In genomic region chr1:159999232-159999631, GRCm38 (mm10) we compare ENCODE assay signal across 14 mouse cellular contexts.
"Had no signal": no experiment of that assay in that cellular context is flagged by ENCODE, and none has a peak within 500 bp of the region (broad histone marks: within the 10 kb centered on the region; RNA-seq: fewer than 3 reads in every experiment).

No protein-coding gene starts in this region.

- H3K4me2 ChIP-seq: limb, embryonic 15.5 days; liver, embryonic 12.5 days; lung, embryonic 14.5 days; midbrain, embryonic 11.5 days; neural tube, embryonic 15.5 days had no signal

- H3K36me3 ChIP-seq: limb, embryonic 15.5 days; liver, embryonic 12.5 days; neural tube, embryonic 15.5 days had no signal

- DNase-seq: kidney, adult 18-20 months; kidney, postnatal 10 days; kidney, postnatal 4 days; lung, embryonic 14.5 days; lung, postnatal 14 days; thymus, adult 2 months; thymus, postnatal 25 days had no signal

- H3K27me3 ChIP-seq: limb, embryonic 15.5 days; liver, embryonic 12.5 days; megakaryocyte, embryonic 14.5 days; neural tube, embryonic 15.5 days had no signal

- H3K4me3 ChIP-seq: layer of hippocampus, adult 2 months; limb, embryonic 15.5 days; liver, embryonic 12.5 days; megakaryocyte, embryonic 14.5 days; neural tube, embryonic 15.5 days had no signal

- ATAC-seq: liver, embryonic 12.5 days had no signal

- H3K9me3 ChIP-seq: limb, embryonic 15.5 days; liver, embryonic 12.5 days; megakaryocyte, embryonic 14.5 days; neural tube, embryonic 15.5 days had no signal

- H3K27ac ChIP-seq: layer of hippocampus, adult 2 months; limb, embryonic 15.5 days; liver, embryonic 12.5 days; macrophage; neural tube, embryonic 15.5 days had no signal

- H3K4me1 ChIP-seq: limb, embryonic 15.5 days; liver, embryonic 12.5 days; neural tube, embryonic 15.5 days had no signal

- H3K9ac ChIP-seq: limb, embryonic 15.5 days; liver, embryonic 12.5 days; lung, embryonic 14.5 days; neural tube, embryonic 15.5 days had no signal
